Mouse (Mus musculus) ES-Bruce4 (cell line): ENCODE measurements around the gene Mab21l1.

ENCODE experiments used
- CTCF ChIP-seq: IDR thresholded peaks from one replicate; pipeline ENCODE4 v1.8.1; 2011; ENCODE audit warnings: low read depth, low read length
- EP300 ChIP-seq: IDR thresholded peaks from 2 replicates; pipeline ENCODE4 v1.6.1; 2011; ENCODE audit warnings: low read depth, low read length; ENCODE audit not compliant: insufficient read depth
- POLR2A ChIP-seq: IDR thresholded peaks from one replicate; pipeline ENCODE4 v1.8.1; 2011; ENCODE audit warnings: low read length; ENCODE audit not compliant: insufficient read depth

DNA sequence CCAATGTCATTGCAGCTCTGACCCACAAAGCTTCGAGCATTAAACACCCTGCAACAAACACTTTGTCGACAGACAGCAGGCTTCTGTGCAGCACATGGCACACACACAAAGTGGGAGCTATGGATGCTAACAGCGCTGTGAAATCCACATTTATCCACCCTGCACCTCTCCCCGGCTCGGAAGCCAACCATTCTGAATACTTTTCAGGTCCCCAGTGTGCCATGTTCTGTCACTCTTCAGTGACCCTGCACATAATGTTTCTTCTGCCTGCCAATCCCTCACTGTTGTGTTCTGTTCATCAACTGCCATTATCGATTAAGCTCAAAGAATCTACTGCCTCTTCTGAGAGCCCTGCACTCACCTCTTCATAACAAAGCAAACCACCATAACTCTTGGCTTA is 48.6 kb upstream of the Mab21l1 start:
- TF ChIP-seq CTCF, result no peak
- TF ChIP-seq POLR2A, result no peak
- no peak for TF ChIP-seq EP300
